Mouse (Mus musculus): Measurements from ENCODE around the gene Vmn2r110.

Gene Vmn2r110

DNA sequence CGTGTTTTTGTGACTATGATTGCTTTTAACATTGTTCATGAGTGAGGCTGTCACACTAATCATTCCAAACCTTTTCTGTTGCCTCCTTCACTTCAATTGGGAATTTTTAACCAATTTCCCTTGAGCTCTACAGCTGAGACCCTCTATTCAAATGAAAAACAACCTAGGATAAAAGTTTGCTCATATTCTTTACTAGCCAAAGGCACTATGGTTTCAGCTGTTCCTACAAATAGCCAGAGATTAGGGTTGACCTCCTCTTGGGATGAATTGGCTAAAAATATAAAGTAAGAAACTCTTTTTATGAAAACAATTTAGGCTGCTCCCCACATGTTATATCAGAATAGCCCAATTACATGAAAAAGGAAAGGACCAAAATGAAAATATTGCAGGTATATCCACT lies at the start of gene Vmn2r110:
TSS of gene Vmn2r110 (minus strand) at position 101 of the 400 bp plus-strand sequence.
- DNase-seq, result no peak

DNA sequence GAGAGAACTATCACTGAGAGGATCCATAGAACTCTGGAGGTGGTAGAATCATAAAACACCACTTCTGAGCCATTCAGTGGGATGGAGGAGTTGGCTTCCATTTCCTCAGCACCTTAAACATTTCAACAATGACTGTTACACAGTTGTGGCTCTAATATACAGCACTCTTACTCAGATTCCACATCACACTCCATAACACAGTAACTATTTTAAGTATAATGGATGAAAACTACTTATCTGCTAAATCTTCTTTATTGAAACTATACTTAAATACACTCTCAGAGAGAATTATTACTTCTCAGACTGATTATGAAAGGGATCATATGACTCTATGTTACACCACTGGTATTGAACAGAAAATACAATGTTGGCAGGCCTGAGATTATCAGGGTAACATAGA lies 28.6 kb upstream of the Vmn2r110 start, which contains the start of gene Fpr-rs3:
TSS of gene Fpr-rs3 (minus strand) at position 101 of the 400 bp plus-strand sequence.
- DNase-seq, result no peak

DNA sequence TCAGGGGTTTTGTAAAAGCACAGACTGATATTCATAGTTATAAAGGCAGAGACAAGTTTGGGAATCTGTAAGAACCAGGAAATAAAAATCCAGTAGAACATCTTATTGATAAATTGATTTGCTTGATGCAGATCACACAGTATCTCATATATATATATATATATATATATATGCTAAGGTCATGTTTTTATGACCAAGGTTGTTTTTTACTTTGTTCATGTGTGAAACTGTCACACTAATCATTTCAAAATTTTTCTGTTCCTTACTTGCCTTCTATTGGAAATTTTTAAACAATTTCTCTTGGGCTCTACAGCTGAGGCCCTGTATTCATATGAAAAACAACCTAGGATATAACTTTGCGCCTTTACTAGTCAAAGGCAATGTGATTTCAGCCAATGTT lies 31.6 kb downstream of the Vmn2r110 start, which contains the start of gene Vmn2r109:
TSS of gene Vmn2r109 (minus strand) at position 101 of the 400 bp plus-strand sequence.
- no peak for DNase-seq

Measured in retina, postnatal 1 day (tissue).